Mouse (Mus musculus) brain, embryonic 14.5 days (tissue): ENCODE data around the gene Bcas2. TPM values are rescaled to one million over a fixed set of nuclear protein-coding genes. Genes with fewer than 3 reads are reported as not detected.
A peak's percentile ranks its signal among the peaks of the same experiment; 100 is the strongest.
"Not testable (repeated sequence)": the region's sequence is repeated elsewhere in the genome, so short reads cannot be mapped to it uniquely, and the experiment has no call there.

ENCODE experiments used
- DNase-seq: peaks from one replicate; pipeline ENCODE4 v3.0.0-alpha.2; 2011; ENCODE audit warnings: low read depth
- CTCF ChIP-seq: fragments of 200-500 bp; IDR thresholded peaks from 2 replicates; pipeline ENCODE4 v1.5.1; 2012; ENCODE audit warnings: inconsistent platforms, mild to moderate bottlenecking, moderate library complexity, borderline replicate concordance; ENCODE audit not compliant: insufficient read depth, insufficient read length; ENCODE audit errors: extremely low read depth
- POLR2A ChIP-seq: fragments of 200-500 bp; IDR thresholded peaks from 2 replicates; pipeline ENCODE4 v1.6.1; 2012; ENCODE audit warnings: mild to moderate bottlenecking, inconsistent platforms, borderline replicate concordance; ENCODE audit not compliant: poor library complexity, insufficient read depth, insufficient read length, severe bottlenecking; ENCODE audit errors: extremely low read depth
- polyA plus RNA-seq: library from polyadenylated mRNA; depleted of rRNA; stranded (reverse); fragments of >200 nt; gene quantifications from 2 replicates; pipeline ENCODE4 v1.2.3, GENCODE M21; 2012

Bcas2 gene
- polyA plus RNA-seq, 1 experiment, result 168 TPM

DNA sequence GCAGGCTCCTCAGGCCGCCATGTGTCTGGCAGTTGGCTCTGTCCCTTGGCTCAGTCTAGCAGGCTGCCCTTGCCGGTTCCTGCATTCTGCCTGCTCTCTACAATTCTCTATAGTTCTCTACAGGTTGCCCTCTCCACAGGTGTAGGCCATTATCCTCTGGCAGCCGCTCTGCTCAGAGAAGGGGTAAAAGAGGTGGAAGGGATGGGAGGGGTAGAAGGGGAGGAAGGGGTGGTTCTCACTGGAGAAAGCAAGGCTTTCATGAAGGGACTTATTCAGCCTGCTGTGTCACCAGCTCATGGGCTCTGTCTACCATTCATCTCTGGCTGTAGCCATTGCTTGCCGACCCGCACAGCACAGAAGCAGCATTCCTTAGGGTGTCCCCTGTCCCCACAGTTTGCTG lies 17.0 kb downstream of the Bcas2 start:
- TF ChIP-seq CTCF, result no peak
- no peak for TF ChIP-seq POLR2A
- no peak for DNase-seq

DNA sequence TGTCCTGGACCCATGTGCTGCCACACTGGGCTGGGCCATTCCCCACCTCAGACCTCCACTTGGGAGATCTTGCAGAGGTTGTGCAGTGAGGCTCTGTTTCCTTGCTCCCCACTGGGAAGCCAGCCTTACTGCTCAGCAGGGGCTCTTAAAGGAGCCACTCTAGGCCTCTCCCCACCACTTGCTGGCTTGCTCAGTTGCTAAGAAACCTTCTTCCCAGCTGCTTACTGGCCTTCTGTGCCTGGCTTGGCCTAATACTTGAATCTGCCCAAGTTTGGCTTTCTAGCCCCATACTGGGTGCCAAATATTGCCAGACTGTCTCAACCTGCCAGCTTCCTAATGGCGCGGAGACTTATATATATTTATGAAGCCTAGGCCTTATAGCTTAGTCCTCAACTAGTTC lies 17.4 kb downstream of the Bcas2 start:
- DNase-seq, result peak; percentile 24
- TF ChIP-seq POLR2A (no peak), CTCF (no peak)

DNA sequence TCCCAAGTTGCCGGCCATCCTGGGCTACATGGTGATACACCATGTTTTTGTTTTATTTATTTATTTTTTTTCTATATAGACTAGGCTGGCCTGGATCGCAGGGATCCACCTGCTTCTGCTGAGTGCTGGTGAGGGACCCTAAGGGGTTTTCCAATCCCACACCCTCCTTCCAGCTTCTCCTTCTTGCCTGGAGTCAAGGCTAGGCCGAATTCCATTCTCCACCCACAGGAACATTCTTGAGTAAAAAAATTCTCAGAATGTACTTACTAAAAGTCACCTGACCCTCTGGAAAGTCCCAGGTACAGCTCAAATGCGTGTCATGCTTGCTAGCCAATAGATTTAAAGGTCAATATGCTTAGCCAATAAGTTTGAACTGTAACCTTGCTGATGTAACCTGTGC lies 20.7 kb downstream of the Bcas2 start:
- no peak for DNase-seq
- TF ChIP-seq CTCF (no peak), POLR2A (no peak)

DNA sequence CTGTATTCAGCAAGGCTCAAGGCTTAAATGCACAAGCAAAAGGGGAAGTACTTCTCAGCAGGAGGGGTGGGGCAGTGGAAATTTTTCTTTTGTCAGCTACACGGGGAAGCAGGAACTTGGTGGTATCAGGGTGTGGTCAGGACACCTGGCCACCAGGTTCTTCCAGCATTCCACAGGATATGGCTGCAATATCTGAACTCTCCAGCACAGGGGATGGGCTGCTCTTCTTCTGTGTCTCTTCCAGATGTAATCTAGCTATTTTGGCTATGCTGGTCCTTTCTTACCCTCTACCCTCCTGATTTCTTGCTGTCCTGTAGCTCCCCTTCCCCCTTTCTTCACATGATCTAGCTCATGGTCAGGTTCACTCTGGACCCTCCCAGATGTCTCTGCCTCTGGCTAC lies 21.7 kb downstream of the Bcas2 start:
- DNase-seq, result no peak
- TF ChIP-seq POLR2A (no peak), CTCF (no peak)

DNA sequence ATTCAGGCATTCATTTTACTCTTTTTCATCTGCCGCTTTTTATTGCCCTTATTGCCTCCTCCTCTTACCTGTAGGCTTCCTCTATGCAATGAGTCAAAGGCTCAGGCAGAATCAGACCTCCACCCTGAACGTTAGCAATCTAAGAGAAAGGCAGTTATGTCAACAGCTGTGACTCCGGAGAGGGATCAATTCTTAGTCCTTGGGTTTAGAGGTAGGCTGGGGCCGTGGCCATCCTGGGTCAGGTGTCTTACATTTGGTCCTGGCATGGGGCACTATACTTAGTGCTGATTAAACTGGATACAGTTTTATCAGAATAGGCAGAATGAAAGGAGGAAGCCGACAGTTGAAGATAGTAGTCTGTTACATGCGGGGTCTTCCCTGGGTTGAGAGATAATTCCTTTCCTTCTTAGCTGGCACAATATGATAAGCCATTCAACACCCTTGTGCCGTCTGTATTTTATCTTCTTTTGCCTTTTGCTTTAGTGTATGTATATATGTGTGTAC lies 24.9 kb downstream of the Bcas2 start:
- DNase-seq, result no peak
- TF ChIP-seq POLR2A (no peak), CTCF (no peak)

DNA sequence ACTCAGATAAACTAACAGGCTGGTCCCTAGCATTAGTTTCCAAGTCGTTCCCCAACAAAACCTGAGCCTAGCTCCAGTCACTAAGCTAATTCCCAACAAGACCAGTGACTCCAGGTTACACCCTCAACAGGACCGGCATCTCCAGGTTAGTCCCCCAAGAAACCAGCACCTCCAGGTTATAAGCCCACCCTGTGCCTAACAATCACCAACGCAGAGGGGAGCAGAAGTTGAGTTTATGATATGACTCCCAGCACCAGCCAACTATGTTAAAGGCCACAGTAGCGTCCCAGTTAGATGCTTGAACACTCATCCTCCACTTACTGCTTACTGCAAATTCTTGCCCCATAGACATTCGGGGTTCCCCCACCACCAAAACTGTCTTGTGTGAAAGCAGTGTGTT lies 27.9 kb downstream of the Bcas2 start:
- no peak for DNase-seq
- TF ChIP-seq CTCF, result no peak
- no peak for TF ChIP-seq POLR2A

DNA sequence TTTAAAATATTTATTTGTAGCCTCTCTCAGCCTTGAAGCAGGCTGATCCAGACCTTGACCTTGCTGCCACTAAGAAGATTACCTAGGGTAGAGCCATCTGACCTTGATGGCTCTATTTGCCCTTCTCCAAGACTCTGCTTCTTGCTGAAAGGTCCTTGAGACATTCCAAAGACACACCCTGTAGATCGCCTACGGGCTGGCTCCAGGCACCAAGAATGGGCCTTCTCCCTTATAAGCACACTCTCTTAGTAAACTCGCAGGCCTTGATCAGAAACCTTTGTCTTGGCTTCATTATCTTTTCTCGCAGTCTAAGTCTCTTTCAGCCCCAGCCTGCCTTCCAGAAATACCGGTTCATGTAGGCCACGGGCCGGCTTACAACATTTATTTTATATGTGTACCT lies 29.6 kb downstream of the Bcas2 start:
- DNase-seq, result not testable (repeated sequence)

DNA sequence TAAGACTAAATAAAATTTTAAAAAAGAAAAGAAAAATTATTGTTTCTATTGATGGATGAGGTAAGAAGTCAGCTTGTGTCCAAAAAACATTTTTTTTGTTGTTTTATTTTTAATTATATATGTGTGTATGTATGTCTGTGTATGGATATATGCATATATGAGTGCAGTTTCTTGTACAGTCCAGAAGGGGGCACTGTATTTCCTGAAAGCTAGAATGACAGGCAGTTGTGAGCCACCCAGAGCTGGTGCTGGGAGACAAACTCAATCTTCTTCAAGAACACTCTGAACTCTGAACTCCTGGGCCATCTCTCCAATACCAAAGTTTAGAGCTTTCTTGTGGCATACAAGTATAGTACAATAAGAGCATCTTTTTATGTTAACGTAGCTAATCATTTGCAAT lies 32.1 kb downstream of the Bcas2 start:
- TF ChIP-seq POLR2A, result no peak
- no peak for DNase-seq

DNA sequence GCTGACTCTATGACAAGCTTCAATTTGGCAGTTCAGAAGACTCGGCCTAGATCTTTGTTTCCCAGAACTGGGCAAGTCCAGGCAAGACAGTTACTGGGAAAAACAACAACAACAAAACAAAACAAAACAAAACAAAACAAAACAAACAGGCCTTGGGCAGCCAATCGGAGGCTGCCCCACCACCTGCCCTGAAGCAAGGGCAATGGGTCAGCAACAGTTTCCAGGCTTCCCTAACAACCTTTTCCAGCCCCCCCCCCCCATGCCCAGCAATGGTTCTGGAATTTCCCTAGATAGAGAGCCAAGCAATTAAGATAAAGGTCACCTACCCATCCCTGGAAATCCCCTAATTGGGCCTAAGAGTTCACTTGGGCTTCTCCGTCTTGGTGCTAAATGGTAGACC lies 33.0 kb downstream of the Bcas2 start:
- DNase-seq, result no peak
- TF ChIP-seq POLR2A, result no peak
- TF ChIP-seq CTCF, result no peak

DNA sequence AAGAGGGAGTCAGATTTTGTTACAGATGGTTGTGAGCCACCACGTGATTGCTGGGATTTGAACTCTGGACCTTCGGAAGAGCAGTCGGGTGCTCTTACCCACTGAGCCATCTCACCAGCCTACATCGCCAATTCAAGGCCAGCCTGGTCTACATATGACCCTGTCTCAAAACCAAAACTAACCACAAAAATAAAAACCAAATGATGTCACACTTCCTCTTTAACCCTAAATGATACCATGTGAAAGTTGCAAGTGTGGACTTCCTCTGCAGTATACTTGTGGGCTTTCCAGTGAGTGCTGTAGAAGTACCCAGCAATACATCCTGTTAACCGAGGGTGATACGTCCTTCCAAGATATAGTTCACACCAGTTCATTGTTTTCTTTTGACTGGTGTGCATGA lies 34.9 kb downstream of the Bcas2 start:
- no peak for TF ChIP-seq CTCF
- TF ChIP-seq POLR2A, result no peak
- no peak for DNase-seq

DNA sequence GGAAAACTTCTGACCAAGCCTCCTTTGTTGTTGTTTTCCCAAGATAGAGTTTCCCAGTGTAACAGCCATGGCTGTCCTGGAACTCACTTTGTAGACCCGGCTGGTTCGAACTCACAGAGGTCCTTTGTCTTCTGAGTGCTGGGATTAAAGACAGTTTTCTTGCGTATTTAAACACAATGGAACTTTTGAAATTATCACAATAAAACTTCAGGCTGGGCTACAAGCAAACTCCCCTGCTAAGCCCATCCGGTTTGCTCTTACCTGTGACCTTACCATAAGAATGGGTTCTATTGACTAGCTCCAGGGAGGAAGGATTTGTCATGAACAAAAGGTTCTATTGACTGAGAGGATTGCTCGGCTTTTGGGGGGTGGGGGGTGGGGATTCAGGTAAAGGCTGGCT lies 36.3 kb downstream of the Bcas2 start:
- no peak for DNase-seq
- TF ChIP-seq POLR2A, result no peak
- no peak for TF ChIP-seq CTCF

DNA sequence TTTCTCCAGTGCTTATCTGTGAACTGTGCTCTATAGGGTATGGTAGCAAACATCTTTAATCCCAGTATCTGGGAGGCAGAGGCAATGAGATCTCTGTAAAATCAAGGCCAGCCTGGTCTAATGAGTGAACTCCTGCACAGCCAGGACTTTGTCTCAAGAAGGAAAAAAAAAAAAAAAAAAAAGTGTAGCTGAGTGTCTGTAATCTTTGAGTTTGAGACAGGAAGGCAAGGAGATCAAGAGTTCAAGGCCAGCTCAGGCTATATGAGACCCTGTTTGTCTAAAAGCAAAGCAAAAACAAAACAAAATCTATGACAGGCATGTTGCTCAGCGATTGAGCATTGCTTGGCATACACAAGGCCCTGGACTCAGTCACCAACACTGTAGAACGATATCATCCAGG lies 36.8 kb downstream of the Bcas2 start:
- DNase-seq, result no peak
- no peak for TF ChIP-seq CTCF
- no peak for TF ChIP-seq POLR2A

DNA sequence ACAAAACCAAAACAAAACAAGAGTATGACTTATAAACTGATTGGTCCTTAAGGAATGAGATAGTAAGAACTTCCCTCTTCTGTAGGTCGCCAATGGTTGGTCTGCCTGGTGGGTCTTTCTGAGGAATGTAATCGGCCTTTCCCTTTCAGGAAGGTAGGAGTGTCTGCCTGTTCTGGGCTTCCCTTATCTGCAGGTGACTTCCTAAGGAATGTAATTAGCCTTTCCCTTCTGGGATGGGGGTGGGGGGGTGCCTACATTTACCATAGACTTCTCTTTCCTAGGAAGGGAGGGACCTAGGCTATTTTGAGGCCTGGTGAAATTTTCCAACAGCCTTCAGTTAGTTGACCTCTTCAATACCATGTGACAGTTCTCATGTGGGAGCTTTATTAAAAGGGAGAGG lies 39.6 kb downstream of the Bcas2 start:
- DNase-seq, result no peak
- no peak for TF ChIP-seq POLR2A
- TF ChIP-seq CTCF, result no peak
